In genomic region chr9:44086960-44087359, GRCm38 (mm10) we compare ENCODE assay signal across 1 mouse cellular context.
TF ChIP-seq lines count a peak whose summit lies in the region.

No protein-coding gene starts in this region.

TF ChIP-seq in myocyte, 11 proteins besides CTCF, POLR2A, EP300 and RAD21:
- TF ChIP-seq TCF12 (IDR thresholded peaks at IDR 0.05; ENCODE audit: insufficient read depth, poor library complexity, severe bottlenecking) (no peak), POLR2AphosphoS2 (IDR thresholded peaks at IDR 0.05; ENCODE audit: insufficient read length, low read depth) (no peak), USF1 (IDR thresholded peaks at IDR 0.05; ENCODE audit: low read depth) (no peak), E2F4 (IDR thresholded peaks at IDR 0.05; ENCODE audit: insufficient read depth) (no peak), MYOD1 (IDR thresholded peaks at IDR 0.05; ENCODE audit: control insufficient read depth in 1 of 3, insufficient read length in 2 of 3, low read depth in 2 of 3) (no peak), CEBPB (IDR thresholded peaks at IDR 0.05; ENCODE audit: insufficient read depth, poor library complexity, severe bottlenecking) (no peak), SRF (IDR thresholded peaks at IDR 0.05; ENCODE audit: control insufficient read depth, insufficient read length, low read depth) (no peak), TCF3 (IDR thresholded peaks at IDR 0.05; ENCODE audit: insufficient read length, low read depth) (no peak), MAX (IDR thresholded peaks at IDR 0.05; ENCODE audit: low read depth) (no peak), REST (IDR thresholded peaks at IDR 0.05; ENCODE audit: insufficient read depth, insufficient read length) (no peak), MYOG (IDR thresholded peaks at IDR 0.05; ENCODE audit: control insufficient read depth in 1 of 3, insufficient read depth in 1 of 3, insufficient read length in 2 of 3, low read depth in 2 of 3) (no peak)
